Mouse (Mus musculus): ENCODE data around the gene Mchr1.

The Mchr1 gene

DNA sequence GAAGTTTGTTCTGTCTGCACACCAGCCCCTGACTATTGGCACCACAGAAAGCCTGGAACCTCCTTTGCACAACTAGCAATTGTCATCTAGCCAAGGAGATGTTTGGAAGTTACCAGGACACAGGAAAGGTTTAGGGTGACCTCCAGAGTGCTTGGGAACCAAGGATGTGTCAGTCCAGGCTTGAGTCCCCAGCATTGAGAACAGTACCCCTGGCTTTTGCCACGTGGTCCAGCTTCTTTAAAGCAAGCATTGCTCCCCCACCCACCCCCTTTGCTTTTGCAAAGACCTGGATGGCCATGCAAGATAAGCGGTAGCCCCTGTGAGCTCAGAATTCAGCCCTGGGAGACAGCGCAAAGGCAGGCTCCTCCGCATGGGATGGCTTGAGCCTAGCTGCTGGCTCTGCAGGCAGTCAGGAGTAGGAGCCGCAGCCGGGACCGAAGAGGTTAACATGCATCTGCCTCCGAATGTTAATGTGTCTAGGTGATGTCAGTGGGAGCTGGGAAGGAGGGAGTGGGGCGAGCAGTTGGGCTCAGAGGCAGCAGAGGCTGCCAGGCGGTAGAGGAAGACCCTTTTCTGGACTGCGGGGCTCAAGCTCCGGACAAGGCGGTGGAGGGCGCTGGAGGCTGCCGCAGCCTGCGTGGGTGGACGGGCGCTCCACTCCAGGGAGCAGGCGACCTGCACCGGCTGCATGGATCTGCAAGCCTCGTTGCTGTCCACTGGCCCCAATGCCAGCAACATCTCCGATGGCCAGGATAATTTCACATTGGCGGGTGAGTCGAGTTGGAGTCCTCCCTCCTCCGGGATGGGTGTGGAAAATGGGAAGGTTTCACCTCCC lies at the start of gene Mchr1:
Mchr1 (plus strand) TSS at position 414 of the 835 bp plus-strand sequence.
- DNase-seq = peak; percentile 56 to 62

DNA sequence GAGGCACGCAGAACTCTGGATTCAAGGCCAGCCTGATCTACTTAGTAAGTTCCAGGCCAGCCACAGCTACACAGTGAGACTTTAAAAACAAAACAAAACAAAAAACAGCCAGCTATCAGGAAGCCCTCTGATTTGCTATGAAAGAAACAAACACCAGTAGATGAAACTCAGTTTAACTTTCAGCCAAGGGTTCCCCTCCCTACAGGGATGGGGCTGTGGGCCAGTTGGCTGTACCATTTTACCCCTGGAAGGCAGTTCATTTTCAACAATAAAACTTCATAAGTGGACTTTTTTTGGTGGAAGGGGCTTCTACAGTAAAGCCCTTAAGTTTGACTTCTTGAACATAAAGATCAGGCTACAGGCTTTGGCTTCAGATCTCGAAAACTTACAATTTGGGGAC lies 46.2 kb upstream of the Mchr1 start:
- no peak for DNase-seq

DNA sequence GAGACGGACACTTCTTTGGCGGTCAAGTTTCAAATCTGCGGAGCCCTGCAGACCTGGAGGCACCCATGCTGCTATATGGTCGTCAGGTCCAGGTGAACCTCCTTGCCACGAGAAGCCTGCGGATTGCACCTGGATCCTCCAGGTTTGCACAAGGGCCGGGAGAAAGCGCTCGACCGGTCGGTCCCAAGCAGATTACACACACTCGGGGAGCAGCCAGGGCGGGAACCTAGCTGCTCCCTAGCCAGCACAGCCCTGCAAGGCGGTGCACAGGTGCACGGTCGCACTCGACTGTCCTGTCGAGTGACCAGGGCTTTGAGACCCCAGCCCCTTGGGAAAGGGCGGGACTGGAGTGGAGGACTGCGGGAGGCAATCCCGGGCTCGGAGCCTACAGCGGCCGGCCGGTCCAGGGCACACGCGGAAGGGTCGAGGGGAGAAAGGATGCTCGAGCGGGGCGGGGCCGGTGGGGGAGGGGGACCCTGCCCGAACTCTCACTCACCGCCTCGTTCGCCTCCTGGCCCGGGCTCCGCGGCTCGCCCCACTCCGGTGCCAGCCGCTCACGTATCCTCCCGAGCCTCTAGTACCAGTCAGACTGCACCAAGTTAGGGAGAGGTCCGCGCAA lies 45.2 kb upstream of the Mchr1 start:
- no peak for DNase-seq

GRCm38 (mm10) chr15:81190630-81191178 lies 44.6 kb upstream of the Mchr1 start, which contains the start of gene Mrtfa:
TSS of gene Mrtfa (minus strand) at chr15:81190757.
- peak; percentile 99 for DNase-seq

DNA sequence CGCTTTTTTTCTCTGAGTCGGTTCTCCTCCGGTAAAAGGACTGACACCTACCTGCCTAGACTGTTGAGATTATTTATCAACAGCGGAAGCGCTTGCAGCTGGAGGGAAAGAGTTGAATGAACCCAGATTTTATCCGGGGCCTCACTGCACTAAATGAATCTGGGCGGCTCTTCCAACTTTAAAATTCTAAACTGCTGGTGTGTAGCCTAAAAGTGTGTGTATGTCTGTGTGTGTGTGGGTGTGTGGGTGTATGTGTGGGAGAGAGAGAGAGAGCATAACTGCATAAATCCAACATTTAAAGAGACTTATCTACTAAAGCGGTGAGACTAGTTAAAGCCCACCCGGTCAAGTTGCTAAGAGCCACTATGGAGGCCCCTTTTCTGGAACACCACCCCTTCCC lies 44.0 kb upstream of the Mchr1 start:
- no peak for DNase-seq

DNA sequence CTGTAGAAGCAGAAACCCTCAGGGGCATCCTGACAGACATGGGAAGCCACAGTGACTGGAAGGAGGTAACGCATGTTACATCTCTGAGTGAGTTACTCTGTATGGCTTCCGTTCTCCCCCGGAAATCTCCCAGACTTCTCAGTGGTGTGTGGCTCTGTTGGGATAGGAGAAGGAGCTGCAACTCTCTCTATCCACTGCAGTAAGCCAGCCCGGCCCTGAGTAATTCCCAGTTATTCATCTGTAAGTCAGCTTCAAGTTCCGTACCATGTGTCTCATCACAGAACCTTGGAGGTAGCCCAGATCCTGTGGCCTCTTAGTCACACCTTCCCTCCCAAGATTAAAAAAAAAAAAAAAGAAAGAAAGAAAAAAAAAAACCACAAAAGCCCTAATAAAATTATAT lies 43.0 kb upstream of the Mchr1 start:
- DNase-seq = no peak

DNA sequence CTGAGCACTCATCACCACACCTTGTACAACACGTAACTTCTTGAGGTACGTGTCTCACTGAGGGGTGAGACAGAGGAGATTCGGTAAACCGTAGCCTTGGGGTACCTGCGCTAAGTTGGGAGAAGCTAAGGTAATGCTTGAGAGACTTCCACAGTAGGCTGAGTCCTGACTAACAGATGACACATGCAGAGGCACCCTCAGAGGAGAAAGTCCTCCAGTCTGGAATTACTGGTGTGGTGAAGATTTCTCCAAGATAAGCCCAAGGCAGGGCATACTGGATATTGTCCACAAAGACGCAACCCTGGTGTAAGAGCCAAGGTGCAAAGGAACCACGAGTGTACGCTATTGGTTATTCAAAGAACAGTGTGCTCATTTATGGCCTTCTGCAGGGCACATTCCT lies 42.4 kb upstream of the Mchr1 start:
- no peak for DNase-seq

DNA sequence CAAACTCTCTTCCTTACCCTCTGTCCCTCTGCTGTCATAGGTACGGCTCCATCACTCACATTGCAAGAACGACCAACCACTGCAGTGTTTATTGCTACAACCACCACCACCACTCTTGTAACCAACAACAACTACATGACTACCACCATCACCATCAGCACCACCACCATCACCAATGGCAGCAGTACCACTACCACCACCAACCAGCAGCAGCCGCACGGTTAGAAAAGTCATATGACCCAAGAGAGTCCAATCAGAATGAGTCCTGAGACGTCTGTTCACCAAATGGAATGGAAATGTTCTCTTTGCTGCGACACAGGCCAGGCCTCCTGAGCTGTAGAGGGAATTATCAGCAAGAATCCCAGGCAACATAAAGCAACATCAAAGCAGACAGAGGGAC lies 40.5 kb upstream of the Mchr1 start:
- no peak for DNase-seq

DNA sequence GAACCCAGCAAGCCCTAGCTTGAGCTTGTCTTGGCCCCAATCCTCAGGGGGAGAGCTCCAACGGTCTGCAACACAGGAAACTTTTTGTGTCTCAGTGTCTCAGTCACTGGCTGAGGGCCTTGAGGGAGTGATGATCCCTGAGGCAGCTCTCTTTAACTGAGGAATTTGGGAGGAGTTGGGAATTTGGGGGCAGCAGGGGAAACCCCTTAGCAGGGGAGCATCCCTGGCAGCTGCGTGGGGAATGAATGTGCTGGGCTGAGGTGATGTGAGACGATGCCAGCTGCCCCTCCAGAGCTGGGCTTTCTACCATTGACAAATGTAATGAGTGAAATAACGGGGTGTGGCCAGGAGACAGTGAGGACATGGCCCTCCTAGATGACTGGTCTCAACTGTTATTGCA lies 39.9 kb upstream of the Mchr1 start:
- no peak for DNase-seq

GRCm38 (mm10) chr15:81197197-81197596 lies 38.1 kb upstream of the Mchr1 start:
- no peak for DNase-seq

DNA sequence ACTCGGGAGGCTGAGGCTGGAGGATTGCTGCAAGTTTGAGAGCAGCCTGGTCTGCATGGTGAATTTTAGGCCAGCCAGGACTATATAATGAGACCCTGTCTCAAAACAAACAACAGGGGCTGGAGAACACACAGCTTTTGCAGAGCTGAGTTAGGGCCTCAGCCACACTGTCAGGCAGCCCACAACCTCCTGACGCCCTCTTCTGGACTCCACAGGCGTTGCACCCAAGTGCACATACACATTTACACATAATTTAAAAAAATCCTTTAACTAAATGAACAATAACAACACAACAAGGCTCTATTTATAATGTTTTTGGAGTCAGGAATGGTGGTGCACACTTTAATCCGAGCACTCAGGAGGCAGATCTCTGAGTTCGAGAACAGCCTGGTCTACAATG lies 36.9 kb upstream of the Mchr1 start:
- DNase-seq = no peak

- peak; percentile 80 to 92 for DNase-seq
These were observed 35.8 kb upstream of the Mchr1 start for GRCm38 (mm10) chr15:81199372-81199959.

GRCm38 (mm10) chr15:81202462-81202861 lies 32.8 kb upstream of the Mchr1 start:
- DNase-seq = no peak

DNA sequence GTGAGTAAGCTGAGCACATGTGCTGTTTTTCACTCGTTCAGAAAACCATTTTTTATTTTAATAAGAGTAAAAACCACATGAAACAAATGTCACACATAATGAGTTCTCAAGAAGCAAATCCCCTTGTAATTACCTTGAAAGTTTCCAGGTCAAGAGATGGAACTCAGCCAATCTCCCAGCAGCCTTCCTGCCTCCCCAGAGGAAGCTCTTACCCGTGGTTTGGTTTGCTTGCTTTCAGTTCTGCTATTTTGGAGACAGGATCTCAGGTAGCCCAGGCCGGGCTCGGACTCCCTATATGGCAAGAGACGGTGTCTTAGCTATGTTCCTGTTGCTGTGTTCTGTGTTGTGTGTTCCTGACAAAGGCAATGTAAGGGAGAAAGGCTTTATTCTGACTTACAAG lies 24.8 kb upstream of the Mchr1 start:
- no peak for DNase-seq

GRCm38 (mm10) chr15:81212976-81213375 lies 22.3 kb upstream of the Mchr1 start:
- DNase-seq = no peak

- DNase-seq = no peak
These were observed 18.2 kb upstream of the Mchr1 start for GRCm38 (mm10) chr15:81216906-81217653.

GRCm38 (mm10) chr15:81219054-81219453 lies 16.2 kb upstream of the Mchr1 start:
- DNase-seq = no peak

- DNase-seq = peak; percentile 18 to 54
These were observed 15.2 kb upstream of the Mchr1 start for GRCm38 (mm10) chr15:81220051-81220450.

- no peak for DNase-seq
These were observed 13.9 kb upstream of the Mchr1 start for GRCm38 (mm10) chr15:81221446-81221845.

GRCm38 (mm10) chr15:81225016-81225415 lies 10.3 kb upstream of the Mchr1 start:
- no peak for DNase-seq

GRCm38 (mm10) chr15:81225732-81226131 lies 9.6 kb upstream of the Mchr1 start:
- no peak for DNase-seq

DNA sequence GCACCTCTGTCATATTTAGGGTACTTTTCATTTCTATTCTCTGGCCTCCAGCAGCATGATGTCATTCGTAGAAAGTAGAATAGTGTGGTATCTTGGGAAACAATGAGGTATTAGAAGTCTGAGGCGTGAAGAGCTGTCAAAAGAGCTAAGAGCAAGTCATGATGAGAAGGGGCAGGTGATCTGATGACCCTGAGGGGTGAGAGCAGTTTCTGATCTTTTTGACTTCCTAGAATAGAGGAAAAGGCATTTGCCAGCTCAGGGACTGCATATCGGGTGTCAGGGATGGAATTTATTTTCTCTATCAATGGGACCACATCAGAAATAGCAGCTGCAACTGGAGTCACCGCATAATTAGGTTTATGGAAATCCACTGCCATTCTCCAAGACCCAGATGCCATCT lies 8.5 kb upstream of the Mchr1 start:
- DNase-seq = no peak

GRCm38 (mm10) chr15:81227275-81227674 lies 8.0 kb upstream of the Mchr1 start:
- no peak for DNase-seq
